Mouse (Mus musculus): ENCODE results near the gene Rfx5.

GRCm38 (mm10) chr3:94973620-94974019 is 19.7 kb downstream of the Rfx5 start:
- TF ChIP-seq CTCF (IDR thresholded peaks at IDR 0.05; ENCODE audit: borderline replicate concordance, insufficient read depth, low read depth, low read length) (no peak), POLR2A (IDR thresholded peaks at IDR 0.05; ENCODE audit: borderline replicate concordance, insufficient read depth, low read length) (no peak)

Data from cerebellum, adult 2 months (tissue).